11 mouse cellular contexts compared by ENCODE assay signal in the genomic region with DNA sequence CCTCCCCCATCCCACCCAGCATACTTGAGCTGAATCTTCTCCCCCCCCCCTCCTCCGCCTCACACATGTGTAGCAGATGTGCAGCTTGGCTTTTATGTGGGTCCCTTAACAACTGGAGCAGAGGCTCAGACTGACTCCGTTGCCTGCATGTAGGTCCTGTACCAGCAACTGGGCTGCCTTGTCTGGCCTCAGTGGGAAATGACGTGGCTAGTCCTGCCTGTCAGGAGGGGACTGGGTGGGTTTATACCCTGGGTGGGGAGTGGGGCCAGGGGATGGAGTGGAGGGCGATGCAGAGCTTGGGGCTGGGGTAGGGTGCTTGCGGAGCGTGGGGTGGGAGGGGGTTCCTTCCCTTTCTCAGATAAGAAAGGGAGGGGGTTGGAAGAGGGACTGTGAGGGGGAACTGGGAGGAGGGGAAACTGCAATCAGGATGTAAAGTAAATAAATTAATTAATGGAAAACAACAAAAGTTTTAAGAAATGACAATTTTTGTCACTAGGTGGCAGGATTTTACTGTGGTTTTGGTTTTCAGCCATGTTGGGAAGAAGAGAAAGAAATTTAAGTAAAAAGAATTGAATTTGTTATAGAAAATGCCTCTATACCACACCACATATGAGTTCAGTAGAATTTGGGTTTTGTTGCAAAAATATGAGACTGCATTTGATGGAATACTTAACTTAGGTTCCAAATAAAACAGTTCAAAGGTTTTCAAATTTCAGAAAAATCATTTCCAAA.
DNase-seq lines count a peak whose midpoint lies in the region; ATAC-seq and TF ChIP-seq lines count a peak whose summit lies in the region.
"Had no signal": no experiment of that assay in that cellular context is flagged by ENCODE, and none has a peak within 500 bp of the region (broad histone marks: within the 10 kb centered on the region; RNA-seq: fewer than 3 reads in every experiment).

No protein-coding gene starts in this region.

- H3K27me3 ChIP-seq in intestine, embryonic 16.5 days (replicated peaks; ENCODE audit: control insufficient read depth, insufficient read depth, low read length): no peaks in the 10 kb centered on the region
- no peaks in the 10 kb centered on the region for H3K27me3 ChIP-seq in intestine, embryonic 15.5 days (replicated peaks)
- H3K27me3 ChIP-seq in Patski: no peaks in the 10 kb centered on the region
- no peaks in the 10 kb centered on the region for H3K27me3 ChIP-seq in hindbrain, embryonic 11.5 days (ENCODE audit: control insufficient read depth, insufficient read depth, low read length)
- no peaks in the 10 kb centered on the region for H3K27me3 ChIP-seq in neural tube, embryonic 11.5 days (ENCODE audit: control insufficient read depth, insufficient read depth, low read length)

- H3K36me3 ChIP-seq in intestine, embryonic 16.5 days (ENCODE audit: control insufficient read depth, insufficient read depth, low read length): no peaks in the 10 kb centered on the region
- no peaks in the 10 kb centered on the region for H3K36me3 ChIP-seq in intestine, embryonic 15.5 days
- H3K36me3 ChIP-seq in hindbrain, embryonic 11.5 days (ENCODE audit: control insufficient read depth, insufficient read depth, low read length): no peaks in the 10 kb centered on the region
- no peaks in the 10 kb centered on the region for H3K36me3 ChIP-seq in neural tube, embryonic 11.5 days (ENCODE audit: control insufficient read depth, insufficient read depth, low read length)

- H3K4me3 ChIP-seq in intestine, embryonic 16.5 days (ENCODE audit: low read length): no peak overlapping the region
- no peak overlapping the region for H3K4me3 ChIP-seq in intestine, embryonic 15.5 days (replicated peaks)
- H3K4me3 ChIP-seq in hindbrain, embryonic 11.5 days (ENCODE audit: low read depth, low read length): no peak overlapping the region
- H3K4me3 ChIP-seq in neural tube, embryonic 11.5 days (ENCODE audit: low read depth, low read length): no peak overlapping the region

- H3K27ac ChIP-seq in intestine, embryonic 16.5 days (ENCODE audit: low read length): no peak overlapping the region
- no peak overlapping the region for H3K27ac ChIP-seq in intestine, embryonic 15.5 days
- H3K27ac ChIP-seq in hindbrain, embryonic 11.5 days (ENCODE audit: low read depth, low read length): no peak overlapping the region
- H3K27ac ChIP-seq in neural tube, embryonic 11.5 days (ENCODE audit: low read depth, low read length): no peak overlapping the region

- DNase-seq in Patski (ENCODE audit: low read depth, low spot score): no peak
- peak; percentile 19 for DNase-seq in hindbrain, embryonic 11.5 days (ENCODE audit: low spot score)
- DNase-seq in neural tube, embryonic 11.5 days (ENCODE audit: low spot score): no peak
- DNase-seq in ovary, postnatal 36 days (ENCODE audit: low spot score): no peak
- no peak for DNase-seq in spleen, postnatal 4 days (ENCODE audit: low spot score in 2 of 2)
- DNase-seq: cerebellum, adult 9-11 months; heart, adult 18-20 months; thymus, postnatal 36 days had no signal

- no peak overlapping the region for H3K9ac ChIP-seq in intestine, embryonic 16.5 days (ENCODE audit: low read depth, low read length)
- H3K9ac ChIP-seq in intestine, embryonic 15.5 days: no peak overlapping the region
- no peak overlapping the region for H3K9ac ChIP-seq in hindbrain, embryonic 11.5 days (ENCODE audit: low read depth, low read length)
- no peak overlapping the region for H3K9ac ChIP-seq in neural tube, embryonic 11.5 days (ENCODE audit: low read length)

- H3K9me3 ChIP-seq in intestine, embryonic 16.5 days (ENCODE audit: control insufficient read depth, low read length): no peaks in the 10 kb centered on the region
- no peaks in the 10 kb centered on the region for H3K9me3 ChIP-seq in intestine, embryonic 15.5 days
- H3K9me3 ChIP-seq in hindbrain, embryonic 11.5 days (ENCODE audit: control insufficient read depth, low read length): no peaks in the 10 kb centered on the region
- no peaks in the 10 kb centered on the region for H3K9me3 ChIP-seq in neural tube, embryonic 11.5 days (ENCODE audit: control insufficient read depth, low read length)

- ATAC-seq in intestine, embryonic 16.5 days: peak; percentile 21; the same call in 1 of the 2 replicates
- no peak for ATAC-seq in intestine, embryonic 15.5 days
- no peak for ATAC-seq in Patski
- peak; percentile 69 for ATAC-seq in hindbrain, embryonic 11.5 days (ENCODE audit: low FRiP score)
- ATAC-seq in neural tube, embryonic 11.5 days (ENCODE audit: insufficient read depth, low FRiP score, low TSS enrichment): peak; percentile 36; the same call in 1 of the 2 replicates
- no peak for ATAC-seq in megakaryocyte progenitor cell, adult 5-6 weeks (replicated peaks; ENCODE audit: poor library complexity)

- H3K4me1 ChIP-seq in intestine, embryonic 16.5 days (ENCODE audit: control insufficient read depth, insufficient read depth, low read length): no peaks in the 10 kb centered on the region
- H3K4me1 ChIP-seq in intestine, embryonic 15.5 days (replicated peaks): no peaks in the 10 kb centered on the region
- no peaks in the 10 kb centered on the region for H3K4me1 ChIP-seq in hindbrain, embryonic 11.5 days (replicated peaks; ENCODE audit: control insufficient read depth, insufficient read depth, low read length)
- no peaks in the 10 kb centered on the region for H3K4me1 ChIP-seq in neural tube, embryonic 11.5 days (ENCODE audit: control insufficient read depth, insufficient read depth, low read length)

- in situ Hi-C loops in Patski (cut with MboI; ENCODE audit: low pct_unique_long_range_greater_than_20kb): loop anchor here (25.0 kb wide), 1 partner anchor 926 kb away; no protein-coding TSS in a partner anchor

- TF ChIP-seq CTCF in Patski (IDR thresholded peaks at IDR 0.05): peak; percentile 23

- H3K4me2 ChIP-seq in intestine, embryonic 16.5 days (ENCODE audit: low read depth, low read length): no peak overlapping the region
- no peak overlapping the region for H3K4me2 ChIP-seq in intestine, embryonic 15.5 days (replicated peaks)
- no peak overlapping the region for H3K4me2 ChIP-seq in hindbrain, embryonic 11.5 days (replicated peaks; ENCODE audit: low read depth, low read length)
- H3K4me2 ChIP-seq in neural tube, embryonic 11.5 days (ENCODE audit: low read depth): no peak overlapping the region

- POLR2A ChIA-PET in Patski (lab: Charles Lee): no interaction called here

- CTCF ChIA-PET in Patski (lab: Charles Lee): no interaction called here

- WGBS in intestine, embryonic 16.5 days: 52% methylated on average over 6 of the region's 6 CpGs
- 62% methylated on average over 6 of the region's 6 CpGs for WGBS in intestine, embryonic 15.5 days
- WGBS in hindbrain, embryonic 11.5 days: 48% methylated on average over 6 of the region's 6 CpGs
- WGBS in neural tube, embryonic 11.5 days: 56% methylated on average over 6 of the region's 6 CpGs

Comparison
In these comparisons a context has a peak if more than half of its experiments do, and no peak if none do; other contexts are left out.
1. ATAC-seq: peak in intestine, embryonic 16.5 days (single experiment), hindbrain, embryonic 11.5 days (single experiment) and neural tube, embryonic 11.5 days (single experiment); none in intestine, embryonic 15.5 days (single experiment), Patski (single experiment) and megakaryocyte progenitor cell, adult 5-6 weeks (single experiment).